Mouse (Mus musculus) layer of hippocampus, adult 8-10 months (tissue): ENCODE results near the gene Socs3. TPM values are rescaled to one million over a fixed set of nuclear protein-coding genes. Genes with fewer than 3 reads are reported as not detected.
A peak's percentile ranks its signal among the peaks of the same experiment; 100 is the strongest.

Experiments used
- DNase-seq, 2 experiments: peaks; one replicate each; pipeline ENCODE4 v3.0.0; 2022; ENCODE audit warnings: low spot score in 2 of 2
- total RNA-seq, 4 experiments: library from RNA; stranded (reverse); gene quantifications; 2 replicates each; pipeline ENCODE4 v1.2.4; 2022

Socs3 gene
- total RNA-seq, 4 experiments from 2014 or later = 0.81 to 7.9 (median 3.3) TPM

- no peak for DNase-seq
Observed at GRCm38 (mm10) chr11:117995661-117996060, 25.8 kb upstream of the Socs3 start.

DNA sequence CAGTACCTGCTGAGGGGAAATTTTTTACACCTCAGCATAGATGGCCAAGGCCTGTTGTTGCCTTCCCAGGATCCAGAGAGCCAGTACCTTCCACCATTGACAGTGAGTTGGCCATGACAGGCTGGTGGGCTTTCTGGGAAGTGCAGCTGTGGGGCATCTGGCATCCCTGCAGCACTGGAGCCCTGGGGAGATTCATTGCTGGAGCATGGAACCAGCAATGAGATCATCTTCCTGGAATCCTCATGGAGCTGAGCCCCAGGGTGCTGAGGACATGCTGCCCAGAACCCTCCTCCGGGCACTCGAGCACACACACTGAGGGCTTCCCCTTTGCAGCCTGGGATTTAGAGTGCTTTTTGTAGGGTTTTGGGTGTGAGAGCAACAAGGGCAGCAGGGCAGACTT is 25.4 kb upstream of the Socs3 start:
- no peak for DNase-seq

GRCm38 (mm10) chr11:117994250-117995057 is 24.6 kb upstream of the Socs3 start:
- no peak for DNase-seq

DNA sequence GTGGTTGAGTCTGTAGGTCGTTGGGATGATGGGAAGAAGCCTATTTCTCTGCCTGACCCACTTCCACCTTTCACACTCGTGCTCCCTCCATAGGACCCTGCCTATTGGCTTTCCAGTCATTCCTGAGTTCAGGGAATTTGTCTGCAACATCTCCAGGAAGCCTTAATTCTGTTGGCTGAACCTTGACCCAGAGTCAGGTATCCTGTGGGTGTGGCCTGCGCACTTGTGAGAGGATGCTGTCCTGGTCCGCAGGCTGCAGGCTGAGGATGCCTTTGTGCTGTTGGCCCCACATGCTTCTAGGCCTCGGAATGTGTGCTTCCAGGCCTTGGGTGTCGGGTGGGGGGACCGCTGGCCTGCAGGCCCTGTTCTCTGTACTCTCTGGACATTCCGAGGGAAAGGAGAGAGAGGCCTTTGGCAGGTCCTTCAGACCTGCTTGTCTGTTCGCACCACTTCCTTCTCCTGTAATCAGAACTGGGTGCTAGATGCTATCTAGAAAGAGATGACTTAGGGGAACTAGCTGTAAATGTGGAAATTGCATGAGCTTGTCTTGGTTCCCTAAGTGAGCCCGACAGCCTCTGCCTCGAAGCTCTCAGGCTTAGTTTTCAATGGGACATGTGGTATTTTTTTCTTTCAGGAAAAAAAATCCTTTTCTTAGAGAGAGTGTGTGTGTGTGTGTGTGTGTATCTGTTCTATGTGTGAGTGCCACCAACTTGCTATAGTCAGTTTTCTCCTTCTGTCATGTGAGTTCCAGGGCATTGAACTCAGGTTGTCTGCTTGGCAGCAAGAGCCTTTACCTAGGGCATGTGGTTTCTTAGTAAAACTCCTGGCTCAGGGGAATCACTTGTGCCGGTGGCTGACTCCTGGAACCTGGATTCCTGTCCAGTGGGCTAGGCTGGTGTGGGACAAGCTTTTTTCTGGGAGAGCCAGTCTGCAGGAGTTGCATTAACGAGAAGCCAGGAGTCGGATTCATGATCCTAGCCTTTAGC is 23.6 kb upstream of the Socs3 start:
- DNase-seq = no peak

GRCm38 (mm10) chr11:117991502-117992470 is 21.9 kb upstream of the Socs3 start:
- DNase-seq = no peak

GRCm38 (mm10) chr11:117989926-117990325 is 20.1 kb upstream of the Socs3 start:
- DNase-seq = no peak

- DNase-seq = no peak
Observed at GRCm38 (mm10) chr11:117989241-117989640, 19.4 kb upstream of the Socs3 start.

GRCm38 (mm10) chr11:117987968-117988367 is 18.1 kb upstream of the Socs3 start:
- DNase-seq = no peak

DNA sequence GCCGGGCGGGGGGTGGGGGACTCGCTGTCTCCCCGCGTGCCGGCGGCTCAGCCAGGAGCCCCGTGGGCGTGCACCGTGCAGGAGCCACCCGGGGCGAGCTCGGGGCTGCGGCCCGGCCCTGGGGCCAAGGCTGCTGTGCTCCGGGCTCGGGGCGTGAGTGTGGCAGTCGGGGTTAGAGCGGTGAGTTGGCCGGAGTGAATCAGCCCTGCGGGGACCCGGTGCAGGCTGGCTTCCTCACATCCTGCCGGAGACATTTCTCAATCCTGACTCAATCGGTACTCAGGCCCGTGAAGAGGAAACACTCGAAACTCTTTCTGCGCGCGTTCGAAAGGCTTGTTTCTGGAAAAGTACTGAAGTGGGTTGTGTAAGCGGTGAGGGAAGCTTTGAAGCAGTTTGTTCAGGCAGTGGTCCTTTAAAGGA is 17.2 kb upstream of the Socs3 start:
- DNase-seq = no peak

- DNase-seq = peak; percentile 84 to 91
Observed at GRCm38 (mm10) chr11:117986126-117987031, 16.5 kb upstream of the Socs3 start, which contains the start of gene Pgs1. TSS of gene Pgs1 (plus strand) at chr11:117986292.

DNA sequence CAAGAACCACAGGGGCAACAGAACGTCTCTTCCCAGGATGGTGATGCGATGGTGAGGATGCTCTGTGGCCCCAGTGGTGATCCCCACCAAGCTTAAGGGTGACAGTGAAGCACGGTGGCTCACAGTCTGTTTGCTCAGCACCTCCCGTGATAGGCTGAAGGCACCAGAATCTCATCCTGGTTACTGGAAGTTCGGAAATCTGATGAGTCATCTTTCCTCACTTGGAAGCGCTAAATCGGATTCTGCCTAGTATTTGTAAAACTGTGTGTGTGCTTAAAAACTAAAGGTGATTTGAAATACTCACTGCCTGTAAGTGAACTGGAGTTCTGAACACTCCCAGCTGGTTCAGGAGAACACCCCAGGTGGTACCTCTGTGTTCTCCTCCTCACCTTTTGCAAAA is 13.9 kb upstream of the Socs3 start:
- DNase-seq = no peak

DNA sequence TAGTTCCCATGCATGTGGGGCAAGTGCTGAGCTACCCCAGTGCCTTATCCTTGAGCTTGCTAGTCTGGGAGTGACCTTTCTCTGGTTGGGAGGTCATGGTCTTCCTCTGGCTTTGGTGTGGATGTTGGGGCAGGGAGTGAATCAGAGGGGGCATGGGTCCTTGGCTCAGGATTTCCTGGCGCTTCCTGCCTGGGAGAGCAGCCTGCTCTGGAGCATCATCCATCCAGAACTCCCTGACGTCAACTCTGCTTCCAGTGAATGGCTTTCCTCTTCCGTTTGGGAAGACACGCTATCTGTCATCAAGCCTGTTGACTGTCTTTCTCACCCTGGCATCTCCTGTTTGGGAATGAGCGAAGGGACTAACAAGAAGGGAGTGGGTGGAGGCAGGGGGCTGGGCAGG is 12.6 kb upstream of the Socs3 start:
- DNase-seq = no peak

- no peak for DNase-seq
Observed at GRCm38 (mm10) chr11:117979388-117979787, 9.5 kb upstream of the Socs3 start.

GRCm38 (mm10) chr11:117977694-117978360 is 8.0 kb upstream of the Socs3 start:
- DNase-seq = no peak

DNA sequence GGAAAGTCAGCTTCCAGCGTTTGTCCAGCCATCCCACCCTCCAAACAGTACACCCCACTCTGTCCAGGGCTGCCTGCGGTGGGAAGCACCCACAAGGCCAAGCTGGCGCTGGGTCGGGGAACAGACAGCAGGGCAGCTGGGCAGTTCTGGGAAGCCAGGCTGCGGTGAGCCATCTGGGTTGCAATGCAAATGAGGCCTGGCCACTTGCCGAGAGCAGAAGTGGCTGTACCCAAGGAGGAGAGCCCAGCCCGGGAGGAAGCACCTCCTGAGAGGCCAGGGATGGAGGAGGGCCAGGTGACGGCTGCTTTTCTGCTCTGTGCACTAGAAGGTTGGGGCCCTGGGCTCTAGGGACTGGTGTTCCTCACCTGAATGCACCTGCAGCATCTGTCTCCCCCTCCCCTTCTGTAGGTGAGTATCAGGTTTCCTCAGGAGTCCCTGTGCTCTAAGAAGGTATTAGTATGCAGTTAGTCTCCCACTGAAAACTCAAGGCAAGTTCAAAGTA is 6.3 kb upstream of the Socs3 start:
- no peak for DNase-seq

DNA sequence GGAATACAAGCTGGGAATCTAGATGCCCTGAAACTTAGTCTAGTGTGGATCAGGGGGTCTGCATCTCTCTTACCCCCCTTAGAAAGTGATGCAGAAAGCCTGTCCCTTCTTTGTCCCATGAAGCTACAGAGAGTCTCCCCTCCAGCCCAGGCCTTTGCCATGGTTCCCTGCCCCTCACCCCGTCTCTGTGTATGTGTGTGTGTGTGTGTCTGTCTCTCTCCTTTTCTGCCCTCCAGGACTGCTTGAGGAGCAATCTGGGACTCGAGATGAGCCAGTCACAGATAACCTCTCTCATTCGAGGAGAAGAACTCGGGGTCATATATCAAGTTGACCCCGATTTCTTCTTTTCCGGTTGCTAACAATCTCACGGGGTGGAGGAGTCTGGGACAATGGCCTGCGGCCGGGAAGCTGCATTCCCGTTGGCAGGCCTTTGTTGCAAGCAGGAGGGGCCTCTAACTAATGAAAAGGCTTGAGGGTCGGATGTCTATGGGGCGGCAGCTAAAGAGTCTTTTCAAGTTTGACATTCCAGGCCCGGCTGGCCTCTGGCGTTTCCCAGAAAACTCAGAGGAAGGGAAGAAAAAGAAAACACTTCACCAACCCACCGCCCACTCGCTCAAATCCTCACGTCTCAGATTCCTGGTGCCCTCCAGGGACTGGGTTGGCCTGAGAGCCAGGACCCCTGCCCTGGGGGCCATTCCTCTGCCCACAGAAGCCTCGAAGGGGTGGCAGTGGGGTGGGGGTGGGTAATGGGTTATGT is 5.5 kb upstream of the Socs3 start:
- DNase-seq = no peak

DNA sequence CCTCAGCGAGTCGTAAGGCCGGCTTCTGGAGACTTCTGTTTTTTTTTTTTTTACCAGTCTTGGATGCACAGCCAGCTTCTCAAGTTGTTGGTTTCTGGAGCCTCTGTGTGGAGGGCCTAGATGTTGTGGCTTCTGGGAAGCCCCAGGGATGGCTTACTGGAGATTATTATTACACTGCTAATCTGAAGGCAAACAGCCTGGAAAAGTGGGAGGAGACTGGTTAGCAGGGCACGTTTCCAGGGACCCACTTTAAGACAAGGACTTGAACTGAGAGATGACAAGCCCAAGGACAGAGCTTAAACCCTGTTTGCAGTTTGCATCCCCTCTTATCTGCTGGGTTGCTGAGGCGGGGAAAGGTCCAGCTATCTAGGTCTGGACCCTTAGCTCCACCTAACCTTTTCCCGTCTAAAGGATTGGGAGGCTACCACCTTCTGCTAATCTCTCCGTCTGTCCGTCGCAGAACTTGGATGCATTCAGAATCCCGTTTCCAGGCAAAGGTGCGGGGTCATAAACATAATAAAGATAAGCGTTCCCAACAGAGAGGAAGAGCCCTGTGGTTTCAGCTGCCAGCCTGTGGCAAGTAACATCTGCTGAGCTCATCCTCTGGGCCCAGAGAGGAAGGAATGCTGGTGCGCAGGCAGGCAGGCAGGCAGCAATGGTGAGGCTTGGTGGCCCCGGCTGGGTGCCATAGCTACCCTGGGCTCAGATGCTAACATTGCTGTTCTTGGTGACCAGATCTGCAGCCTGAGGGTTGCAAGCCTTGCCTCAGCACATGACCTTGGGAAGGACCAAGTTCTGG is 4.7 kb upstream of the Socs3 start:
- DNase-seq = no peak

DNA sequence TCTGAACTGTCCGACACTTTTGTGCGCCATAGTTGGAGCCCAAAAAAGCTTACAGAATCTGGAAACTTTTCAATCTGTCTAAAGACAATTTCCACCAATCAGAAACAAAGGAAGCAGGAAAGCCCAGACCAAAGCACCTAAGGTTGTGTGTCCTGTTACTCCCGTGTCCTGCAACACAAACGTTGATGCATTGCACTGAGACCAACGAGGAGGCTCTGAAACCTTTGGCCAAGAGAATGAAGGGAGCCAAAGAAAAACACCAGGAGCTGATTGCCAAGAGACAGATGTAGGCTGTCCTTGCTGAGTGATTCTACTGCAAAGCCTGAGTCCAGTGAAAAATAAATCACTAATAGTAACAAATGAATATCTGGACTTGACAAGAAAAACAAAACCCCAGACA is 3.7 kb upstream of the Socs3 start:
- no peak for DNase-seq
